Mouse (Mus musculus): Measurements from ENCODE around the gene Aarsd1. TPM values are rescaled to one million over a fixed set of nuclear protein-coding genes. Genes with fewer than 3 reads are reported as not detected.

The Aarsd1 gene
- polyA plus RNA-seq (2015; fragmentation: Nextera tagmentation; extraction: Ambion mirVana): 29.9 and 39.5 TPM in 2 replicates

GRCm38 (mm10) chr11:101417101-101417855, at the start of gene Aarsd1:
TSS of gene Aarsd1 (minus strand) at chr11:101417615.

GRCm38 (mm10) chr11:101465869-101466551, 48.6 kb upstream of the Aarsd1 start, which contains the start of gene Vat1:
TSS of gene Vat1 (minus strand) at chr11:101466230.

GRCm38 (mm10) chr11:101464211-101465100, 47.0 kb upstream of the Aarsd1 start, which contains the start of gene Rnd2:
TSS of gene Rnd2 (plus strand) at chr11:101464999.

GRCm38 (mm10) chr11:101448274-101448746, 30.9 kb upstream of the Aarsd1 start, which contains the start of gene Ifi35:
TSS of gene Ifi35 (plus strand) at chr11:101448407.

GRCm38 (mm10) chr11:101442127-101442693, 24.8 kb upstream of the Aarsd1 start, which contains the start of gene Rpl27:
TSS of gene Rpl27 (plus strand) at chr11:101442298.

GRCm38 (mm10) chr11:101424925-101425813, 7.8 kb upstream of the Aarsd1 start, which contains the start of the genes Rundc1 and Ptges3l:
TSS of gene Rundc1 (plus strand) at chr11:101425085.
TSS of gene Ptges3l (minus strand) at chr11:101425333.

GRCm38 (mm10) chr11:101424105-101424851, 6.9 kb upstream of the Aarsd1 start, which contains the start of gene Gm27029:
TSS of gene Gm27029 (minus strand) at chr11:101424796.

GRCm38 (mm10) chr11:101367326-101367935, 50.0 kb downstream of the Aarsd1 start, which contains the start of gene G6pc:
TSS of gene G6pc (plus strand) at chr11:101367561.

Small RNAs within 50 kb of the gene (microRNA-seq; reads per million reads assigned to microRNA genes)
- gene Mir6929 (ENCODE audit: borderline replicate concordance, insufficient number of aligned reads): not detected

Other genes with a start within 250 kb of the Aarsd1 start
- gene Cntnap1, start 247.1 kb downstream of the Aarsd1 start, polyA plus RNA-seq (2015; fragmentation: Nextera tagmentation; extraction: Ambion mirVana): 0.88 and 1.1 TPM in 2 replicates
- 14.7 and 16.6 TPM in 2 replicates for gene Plekhh3, start 246.3 kb downstream of the Aarsd1 start, polyA plus RNA-seq (2015; fragmentation: Nextera tagmentation; extraction: Ambion mirVana)
- gene Ccr10, start 242.2 kb downstream of the Aarsd1 start, polyA plus RNA-seq (2015; fragmentation: Nextera tagmentation; extraction: Ambion mirVana): 0.06 and 0.28 TPM in 2 replicates
- 8.6 and 14.0 TPM in 2 replicates for gene Ezh1, start 191.2 kb downstream of the Aarsd1 start, polyA plus RNA-seq (2015; fragmentation: Nextera tagmentation; extraction: Ambion mirVana)
- 60.0 and 102 TPM in 2 replicates for gene Ramp2, start 171.6 kb downstream of the Aarsd1 start, polyA plus RNA-seq (2015; fragmentation: Nextera tagmentation; extraction: Ambion mirVana)
- gene Vps25, start 163.9 kb downstream of the Aarsd1 start, polyA plus RNA-seq (2015; fragmentation: Nextera tagmentation; extraction: Ambion mirVana): 97.9 and 113 TPM in 2 replicates
- gene Wnk4, start 157.0 kb downstream of the Aarsd1 start, polyA plus RNA-seq (2015; fragmentation: Nextera tagmentation; extraction: Ambion mirVana): 4.3 and 4.5 TPM in 2 replicates
- 0.70 and 0.72 TPM in 2 replicates for gene Cntd1, start 138.6 kb downstream of the Aarsd1 start, polyA plus RNA-seq (2015; fragmentation: Nextera tagmentation; extraction: Ambion mirVana)
- gene Coa3, start 138.5 kb downstream of the Aarsd1 start, polyA plus RNA-seq (2015; fragmentation: Nextera tagmentation; extraction: Ambion mirVana): 156 and 178 TPM in 2 replicates
- gene Becn1, start 115.3 kb downstream of the Aarsd1 start, polyA plus RNA-seq (2015; fragmentation: Nextera tagmentation; extraction: Ambion mirVana): 99.1 and 118 TPM in 2 replicates
- 55.7 and 85.9 TPM in 2 replicates for gene Psme3, start 101.4 kb downstream of the Aarsd1 start, polyA plus RNA-seq (2015; fragmentation: Nextera tagmentation; extraction: Ambion mirVana)
- gene Aoc2, start 92.6 kb downstream of the Aarsd1 start, polyA plus RNA-seq (2015; fragmentation: Nextera tagmentation; extraction: Ambion mirVana): 0.43 and 0.57 TPM in 2 replicates
- 1.7 and 2.3 TPM in 2 replicates for gene Aoc3, start 87.0 kb downstream of the Aarsd1 start, polyA plus RNA-seq (2015; fragmentation: Nextera tagmentation; extraction: Ambion mirVana)
- 4.1 and 7.5 TPM in 2 replicates for gene G6pc, start 50.1 kb downstream of the Aarsd1 start, polyA plus RNA-seq (2015; fragmentation: Nextera tagmentation; extraction: Ambion mirVana)
- 3.0 and 3.6 TPM in 2 replicates for gene Gm27029, start 7.2 kb upstream of the Aarsd1 start, polyA plus RNA-seq (2015; fragmentation: Nextera tagmentation; extraction: Ambion mirVana)
- 13.2 and 19.8 TPM in 2 replicates for gene Rundc1, start 7.5 kb upstream of the Aarsd1 start, polyA plus RNA-seq (2015; fragmentation: Nextera tagmentation; extraction: Ambion mirVana)
- 5.9 and 11.6 TPM in 2 replicates for gene Ptges3l, start 7.7 kb upstream of the Aarsd1 start, polyA plus RNA-seq (2015; fragmentation: Nextera tagmentation; extraction: Ambion mirVana)
- 327 and 341 TPM in 2 replicates for gene Rpl27, start 24.7 kb upstream of the Aarsd1 start, polyA plus RNA-seq (2015; fragmentation: Nextera tagmentation; extraction: Ambion mirVana)
- 57.4 and 61.2 TPM in 2 replicates for gene Ifi35, start 30.8 kb upstream of the Aarsd1 start, polyA plus RNA-seq (2015; fragmentation: Nextera tagmentation; extraction: Ambion mirVana)
- 10.7 and 14.9 TPM in 2 replicates for gene Rnd2, start 47.4 kb upstream of the Aarsd1 start, polyA plus RNA-seq (2015; fragmentation: Nextera tagmentation; extraction: Ambion mirVana)
- 59.9 and 78.0 TPM in 2 replicates for gene Vat1, start 48.6 kb upstream of the Aarsd1 start, polyA plus RNA-seq (2015; fragmentation: Nextera tagmentation; extraction: Ambion mirVana)
- gene Brca1, start 134.3 kb upstream of the Aarsd1 start, polyA plus RNA-seq (2015; fragmentation: Nextera tagmentation; extraction: Ambion mirVana): 1.8 and 3.2 TPM in 2 replicates
- gene Nbr1, start 134.5 kb upstream of the Aarsd1 start, polyA plus RNA-seq (2015; fragmentation: Nextera tagmentation; extraction: Ambion mirVana): 44.8 and 67.0 TPM in 2 replicates
- gene Tmem106a, start 164.6 kb upstream of the Aarsd1 start, polyA plus RNA-seq (2015; fragmentation: Nextera tagmentation; extraction: Ambion mirVana): 11.8 and 14.0 TPM in 2 replicates
- not detected in 2 replicates for gene Gm11634, start 181.6 kb upstream of the Aarsd1 start, polyA plus RNA-seq (2015; fragmentation: Nextera tagmentation; extraction: Ambion mirVana)
- 65.0 and 84.8 TPM in 2 replicates for gene Rdm1, start 209.6 kb upstream of the Aarsd1 start, polyA plus RNA-seq (2015; fragmentation: Nextera tagmentation; extraction: Ambion mirVana)
- gene Arl4d, start 247.9 kb upstream of the Aarsd1 start, polyA plus RNA-seq (2015; fragmentation: Nextera tagmentation; extraction: Ambion mirVana): 5.2 and 5.7 TPM in 2 replicates